ENCODE assay signal across 8 mouse cellular contexts in genomic region chr8:83954749-83955105, GRCm38 (mm10). TPM values are rescaled to one million over a fixed set of nuclear protein-coding genes. Genes with fewer than 3 reads are reported as not detected.
DNase-seq lines count a peak whose midpoint lies in the region; ATAC-seq lines count a peak whose summit lies in the region.

No protein-coding gene starts in this region.

- no peaks in the 10 kb centered on the region for H3K9me3 ChIP-seq in neural tube, embryonic 11.5 days (ENCODE audit: control insufficient read depth, low read length)
- no peaks in the 10 kb centered on the region for H3K9me3 ChIP-seq in liver, embryonic 11.5 days (ENCODE audit: control insufficient read depth, low read length)
- H3K9me3 ChIP-seq in stomach, embryonic 15.5 days = no peaks in the 10 kb centered on the region

- WGBS in neural tube, embryonic 11.5 days = 2% methylated on average over 14 of the region's 14 CpGs
- WGBS in liver, embryonic 11.5 days = 2% methylated on average over 14 of the region's 14 CpGs
- 1% methylated on average over 14 of the region's 14 CpGs for WGBS in stomach, embryonic 15.5 days

- peak overlapping the region; percentile 40 for H3K4me3 ChIP-seq in neural tube, embryonic 11.5 days (ENCODE audit: low read depth, low read length)
- peak overlapping the region; percentile 74 for H3K4me3 ChIP-seq in liver, embryonic 11.5 days (ENCODE audit: low read depth, low read length)
- H3K4me3 ChIP-seq in stomach, embryonic 15.5 days (replicated peaks) = peak overlapping the region; percentile 68

- peak; percentile 39 for DNase-seq in cerebellum, adult 11 months
- no peak for DNase-seq in cerebellum, adult 9-11 months
- no peak for DNase-seq in neural tube, embryonic 11.5 days (ENCODE audit: low spot score)
- DNase-seq in neural tube, embryonic 10.5 days (ENCODE audit: extremely low spot score, low spot score) = no peak
- no peak for DNase-seq in liver, embryonic 11.5 days (ENCODE audit: low spot score)
- no peak for DNase-seq in urinary bladder, postnatal 25 days (ENCODE audit: low spot score)

- H3K9ac ChIP-seq in neural tube, embryonic 11.5 days (ENCODE audit: low read length) = peak overlapping the region; percentile 50
- peak overlapping the region; percentile 44; the same call in 1 of the 2 replicates for H3K9ac ChIP-seq in liver, embryonic 11.5 days (ENCODE audit: low read depth, low read length)
- no peak overlapping the region for H3K9ac ChIP-seq in stomach, embryonic 15.5 days

- H3K27me3 ChIP-seq in neural tube, embryonic 11.5 days (ENCODE audit: control insufficient read depth, insufficient read depth, low read length) = no peaks in the 10 kb centered on the region
- H3K27me3 ChIP-seq in liver, embryonic 11.5 days (replicated peaks; ENCODE audit: control insufficient read depth, insufficient read depth, low read length) = no peaks in the 10 kb centered on the region
- H3K27me3 ChIP-seq in stomach, embryonic 15.5 days (replicated peaks) = no peaks in the 10 kb centered on the region

- H3K27ac ChIP-seq in neural tube, embryonic 11.5 days (ENCODE audit: low read depth, low read length) = no peak overlapping the region
- 0 out of 2 replicates have a peak overlapping the region, but pooled peaks have one; percentile 35 for H3K27ac ChIP-seq in liver, embryonic 11.5 days (ENCODE audit: low read depth, low read length)
- no peak overlapping the region for H3K27ac ChIP-seq in stomach, embryonic 15.5 days

- H3K4me2 ChIP-seq in neural tube, embryonic 11.5 days (ENCODE audit: low read depth) = peak overlapping the region; percentile 52
- H3K4me2 ChIP-seq in liver, embryonic 11.5 days = peak overlapping the region; percentile 92
- H3K4me2 ChIP-seq in stomach, embryonic 15.5 days = peak overlapping the region; percentile 91

- ATAC-seq in neural tube, embryonic 11.5 days (ENCODE audit: insufficient read depth, low FRiP score, low TSS enrichment) = no peak; the same call in 1 of the 2 replicates
- ATAC-seq in liver, embryonic 11.5 days (replicated peaks; ENCODE audit: low FRiP score) = no peak
- ATAC-seq in stomach, embryonic 15.5 days (ENCODE audit: insufficient read depth, low FRiP score, low read depth) = no peak
- no peak for ATAC-seq in megakaryocyte-erythroid progenitor cell, adult 5-6 weeks (replicated peaks; ENCODE audit: low FRiP score, low TSS enrichment, poor library complexity, severe bottlenecking)

- H3K36me3 ChIP-seq in neural tube, embryonic 11.5 days (ENCODE audit: control insufficient read depth, insufficient read depth, low read length) = no peaks in the 10 kb centered on the region
- no peaks in the 10 kb centered on the region; the same call in 1 of the 2 replicates for H3K36me3 ChIP-seq in liver, embryonic 11.5 days (ENCODE audit: control insufficient read depth, insufficient read depth, low read length)
- H3K36me3 ChIP-seq in stomach, embryonic 15.5 days = no peaks in the 10 kb centered on the region

- peaks cover 5% of the 10 kb centered on the region; the same call in 1 of the 2 replicates for H3K4me1 ChIP-seq in neural tube, embryonic 11.5 days (ENCODE audit: control insufficient read depth, insufficient read depth, low read length)
- H3K4me1 ChIP-seq in liver, embryonic 11.5 days (replicated peaks; ENCODE audit: control insufficient read depth, insufficient read depth, low read length) = peaks cover 12% of the 10 kb centered on the region
- peaks cover 12% of the 10 kb centered on the region for H3K4me1 ChIP-seq in stomach, embryonic 15.5 days

RNA-seq across cellular contexts. Expression of gene Gm10644, which starts 0.3 kb away (rescaled TPM):
- 0.44 and 0.57 TPM in 2 replicates for polyA plus RNA-seq in neural tube, embryonic 11.5 days (2014; fragmentation: Nextera tagmentation; extraction: Ambion mirVana)
- 0.25 and 0.37 TPM in 2 replicates for polyA plus RNA-seq in liver, embryonic 11.5 days (2014; fragmentation: Nextera tagmentation; extraction: Ambion mirVana)
- polyA plus RNA-seq in stomach, embryonic 15.5 days (2015; fragmentation: Nextera tagmentation; extraction: Ambion mirVana) = 0.42 and 0.53 TPM in 2 replicates
- total RNA-seq in megakaryocyte-erythroid progenitor cell, adult 5-6 weeks (2014; fragmentation: Nextera tagmentation) = not detected in 2 replicates
- not detected in 2 replicates for total RNA-seq in megakaryocyte-erythroid progenitor cell, adult 5-6 weeks (2017)

RNA-seq across cellular contexts. Expression of gene Asf1b, which starts 0.6 kb away (rescaled TPM):
- polyA plus RNA-seq in neural tube, embryonic 11.5 days (2014; fragmentation: Nextera tagmentation; extraction: Ambion mirVana) = 78.4 and 84.2 TPM in 2 replicates
- polyA plus RNA-seq in liver, embryonic 11.5 days (2014; fragmentation: Nextera tagmentation; extraction: Ambion mirVana) = 109 and 123 TPM in 2 replicates
- polyA plus RNA-seq in stomach, embryonic 15.5 days (2015; fragmentation: Nextera tagmentation; extraction: Ambion mirVana) = 55.0 and 57.3 TPM in 2 replicates
- 48.9 and 64.6 TPM in 2 replicates for total RNA-seq in megakaryocyte-erythroid progenitor cell, adult 5-6 weeks (2014; fragmentation: Nextera tagmentation)
- total RNA-seq in megakaryocyte-erythroid progenitor cell, adult 5-6 weeks (2017) = 18.5 and 36.5 TPM in 2 replicates

RNA-seq across cellular contexts. Expression of gene Prkaca, which starts 18.1 kb away (rescaled TPM):
- polyA plus RNA-seq in neural tube, embryonic 11.5 days (2014; fragmentation: Nextera tagmentation; extraction: Ambion mirVana) = 154 and 171 TPM in 2 replicates
- 96.9 and 99.2 TPM in 2 replicates for polyA plus RNA-seq in liver, embryonic 11.5 days (2014; fragmentation: Nextera tagmentation; extraction: Ambion mirVana)
- polyA plus RNA-seq in stomach, embryonic 15.5 days (2015; fragmentation: Nextera tagmentation; extraction: Ambion mirVana) = 113 and 125 TPM in 2 replicates
- total RNA-seq in megakaryocyte-erythroid progenitor cell, adult 5-6 weeks (2014; fragmentation: Nextera tagmentation) = 35.2 and 49.4 TPM in 2 replicates
- 22.1 and 31.1 TPM in 2 replicates for total RNA-seq in megakaryocyte-erythroid progenitor cell, adult 5-6 weeks (2017)

RNA-seq across cellular contexts. Expression of gene Samd1, which starts 42.7 kb away (rescaled TPM):
- polyA plus RNA-seq in neural tube, embryonic 11.5 days (2014; fragmentation: Nextera tagmentation; extraction: Ambion mirVana) = 14.4 and 16.5 TPM in 2 replicates
- 13.4 and 17.6 TPM in 2 replicates for polyA plus RNA-seq in liver, embryonic 11.5 days (2014; fragmentation: Nextera tagmentation; extraction: Ambion mirVana)
- 8.9 and 9.9 TPM in 2 replicates for polyA plus RNA-seq in stomach, embryonic 15.5 days (2015; fragmentation: Nextera tagmentation; extraction: Ambion mirVana)
- 103 and 123 TPM in 2 replicates for total RNA-seq in megakaryocyte-erythroid progenitor cell, adult 5-6 weeks (2014; fragmentation: Nextera tagmentation)
- 57.4 and 79.8 TPM in 2 replicates for total RNA-seq in megakaryocyte-erythroid progenitor cell, adult 5-6 weeks (2017)

RNA-seq across cellular contexts. Expression of gene 1700067K01Rik, which starts 46.6 kb away (rescaled TPM):
- 0.70 and 0.77 TPM in 2 replicates for polyA plus RNA-seq in neural tube, embryonic 11.5 days (2014; fragmentation: Nextera tagmentation; extraction: Ambion mirVana)
- 0.29 and 1.5 TPM in 2 replicates for polyA plus RNA-seq in liver, embryonic 11.5 days (2014; fragmentation: Nextera tagmentation; extraction: Ambion mirVana)
- 0.53 and 0.68 TPM in 2 replicates for polyA plus RNA-seq in stomach, embryonic 15.5 days (2015; fragmentation: Nextera tagmentation; extraction: Ambion mirVana)
- 1.4 and 2.3 TPM in 2 replicates for total RNA-seq in megakaryocyte-erythroid progenitor cell, adult 5-6 weeks (2014; fragmentation: Nextera tagmentation)
- 0.76 and 2.3 TPM in 2 replicates for total RNA-seq in megakaryocyte-erythroid progenitor cell, adult 5-6 weeks (2017)
